Mouse (Mus musculus) heart, postnatal 14 days (tissue): Measurements from ENCODE around the gene Chrna3. TPM values are rescaled to one million over a fixed set of nuclear protein-coding genes. Genes with fewer than 3 reads are reported as not detected.

Experiments used
- DNase-seq, 2 experiments: peaks; one replicate each; pipeline ENCODE4 v3.0.0; 2021 to 2022
- intact Hi-C: fragments of 180-260 bp; cut with DNase I; formaldehyde crosslinking; loops from one replicate; pipeline ENCODE4 v1.15.1; 2025
- long read RNA-seq, 2 experiments: library from polyadenylated mRNA; stranded (forward); transcript quantifications; one replicate each; pipeline ENCODE4 v2.0.0; 2021
- total RNA-seq, 2 experiments: library from RNA; stranded (reverse); gene quantifications; 2 replicates each; pipeline ENCODE4 v1.2.3; 2021

Chrna3 gene
- under 1 TPM in 1 of 2 experiments, not detected in 1; 0.12 TPM for total RNA-seq
- long read RNA-seq, experiment 1: 0 reads
- long read RNA-seq, experiment 2: 0 reads

- intact Hi-C loops: no loop called here
Measured at GRCm38 (mm10) chr9:55026275-55026663, at the start of gene Chrna3. Gene Chrna3, minus strand, starts transcription at chr9:55026562.

DNA sequence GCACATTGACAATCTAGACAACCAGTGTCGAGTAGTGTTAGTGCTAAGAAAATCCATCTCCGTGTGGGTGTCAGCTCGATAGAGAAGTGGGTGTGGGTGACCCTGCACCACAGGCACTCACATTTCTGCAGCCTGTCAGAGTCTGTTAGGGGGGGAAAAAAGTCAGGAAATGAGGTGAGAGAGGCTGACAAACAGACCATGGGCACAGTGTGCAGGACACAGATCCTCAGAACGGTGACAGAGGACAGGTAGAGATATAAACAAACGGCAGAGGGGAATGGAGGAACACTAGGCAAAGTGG lies 41.6 kb upstream of the Chrna3 start:
- intact Hi-C loops: no loop called here
- DNase-seq: no peak

More at GRCm38 (mm10) chr9:55026275-55026663, at the start of gene Chrna3:
- DNase-seq: peak in 1 of 2 experiments; percentile 9

DNA sequence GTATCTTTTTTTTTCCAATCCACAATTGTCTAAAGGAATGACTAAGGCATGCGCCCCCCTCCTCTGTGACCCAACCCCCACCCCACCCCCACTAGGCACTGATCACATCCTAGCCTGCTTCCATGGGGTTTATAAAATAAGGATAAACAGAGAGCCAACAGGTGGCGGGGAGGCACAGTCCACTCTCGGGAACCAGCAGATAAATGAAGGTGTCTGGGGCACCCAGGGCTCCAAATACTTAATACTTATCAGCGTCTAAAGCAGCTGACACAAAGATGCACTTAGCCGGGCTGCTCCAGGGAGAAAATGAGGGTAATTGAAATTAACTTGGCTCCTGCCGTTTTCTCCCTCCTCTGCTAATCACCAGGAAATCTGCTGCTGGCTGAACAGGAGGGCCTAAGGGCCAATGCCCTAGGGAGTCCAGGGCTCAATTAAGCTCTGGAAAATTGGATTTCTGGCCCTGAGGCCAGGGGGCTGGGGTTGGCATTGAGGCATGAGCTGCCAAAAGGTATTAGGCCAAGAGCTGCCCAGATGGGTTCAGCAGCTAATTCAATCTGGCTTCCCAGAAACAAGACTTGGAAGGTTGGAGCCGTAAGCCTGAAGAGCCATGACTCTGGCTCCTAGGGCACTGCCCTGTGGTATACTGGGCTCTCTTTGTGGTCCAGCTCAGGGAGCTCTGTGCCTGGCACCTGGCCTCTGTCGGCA lies 41.0 kb upstream of the Chrna3 start:
- intact Hi-C loops: no loop called here
- no peak for DNase-seq

GRCm38 (mm10) chr9:55065241-55065640 lies 38.9 kb upstream of the Chrna3 start:
- DNase-seq: no peak
- intact Hi-C loops: no loop called here

DNA sequence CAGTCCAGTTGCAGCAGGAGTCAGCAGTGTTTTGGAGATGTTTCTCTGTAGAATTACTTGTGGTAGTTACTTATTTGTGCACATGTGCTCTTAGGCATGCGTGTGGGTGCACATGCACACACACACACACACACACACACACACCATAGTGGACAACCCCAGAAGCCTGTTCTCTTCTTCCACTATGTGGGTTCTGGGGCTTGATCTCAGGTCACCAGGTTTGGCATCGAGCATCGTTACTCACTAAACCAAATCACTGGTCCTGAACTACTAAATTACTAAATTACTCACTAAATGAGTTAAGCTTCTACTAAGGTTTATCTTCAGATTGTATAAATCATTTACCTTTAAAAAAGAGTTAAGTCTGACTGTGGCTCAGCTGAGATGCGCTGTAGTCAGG lies 31.7 kb upstream of the Chrna3 start:
- intact Hi-C loops: no loop called here
- no peak for DNase-seq

GRCm38 (mm10) chr9:55055386-55055930 lies 29.1 kb upstream of the Chrna3 start:
- no peak for DNase-seq
- intact Hi-C loops: no loop called here

DNA sequence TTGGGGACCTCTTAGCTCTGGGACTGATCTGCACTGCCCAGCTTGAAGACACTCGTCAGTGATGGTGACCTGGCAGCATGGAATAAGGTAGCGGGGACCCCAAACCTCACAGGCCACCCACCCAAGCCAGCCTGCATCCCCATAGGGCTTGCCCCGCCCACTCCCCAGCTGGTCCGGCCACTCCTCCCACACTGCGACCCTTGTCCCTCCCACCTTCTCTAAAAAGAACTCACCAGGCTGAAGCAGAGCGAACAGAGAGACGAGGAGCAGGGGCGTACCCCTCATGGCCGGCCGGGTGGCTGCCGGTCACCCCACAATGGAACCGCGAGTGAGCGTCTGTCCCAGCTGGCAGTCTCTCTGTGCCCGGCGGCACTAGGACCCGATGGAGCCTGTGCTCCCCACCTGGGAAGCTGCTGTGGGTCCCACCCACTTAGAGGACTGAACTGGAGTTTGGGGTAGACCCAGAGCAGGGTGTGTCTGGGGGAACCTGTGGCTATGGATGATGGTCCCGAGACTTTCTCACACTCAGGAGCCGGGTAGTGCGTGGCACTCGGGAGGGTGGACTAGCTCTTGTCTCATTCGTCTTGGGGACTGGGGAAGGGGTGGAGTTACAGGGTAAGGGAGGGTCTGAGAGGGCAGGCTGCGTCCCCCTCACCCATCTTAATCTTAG lies 22.0 kb upstream of the Chrna3 start, which contains the start of gene Chrnb4:
Gene Chrnb4, minus strand, starts transcription at position 569 of the 670 bp plus-strand sequence.
- no peak for DNase-seq
- intact Hi-C loops: no loop called here

DNA sequence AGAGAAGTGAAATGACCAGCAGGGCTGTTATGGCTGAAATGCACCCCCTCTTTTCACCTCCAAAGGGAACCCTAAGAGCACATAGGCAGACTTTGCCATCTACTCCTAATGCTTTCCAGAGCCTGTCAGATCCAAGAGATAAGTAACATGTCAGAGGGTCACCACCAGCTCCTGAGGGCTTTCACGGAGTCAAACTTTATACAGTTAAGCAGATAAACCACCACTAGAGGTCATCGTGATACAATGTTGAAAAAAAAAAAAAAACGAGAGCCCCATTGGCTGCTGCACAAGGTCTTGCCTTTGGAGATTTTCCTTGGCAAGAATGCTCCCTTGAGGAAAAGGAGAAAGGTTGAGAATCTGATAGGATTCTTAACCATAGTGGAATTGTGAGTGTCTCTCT lies 20.4 kb upstream of the Chrna3 start:
- intact Hi-C loops: no loop called here
- DNase-seq: no peak

- intact Hi-C loops: no loop called here
Measured at GRCm38 (mm10) chr9:55045001-55045400, 18.6 kb upstream of the Chrna3 start.

DNA sequence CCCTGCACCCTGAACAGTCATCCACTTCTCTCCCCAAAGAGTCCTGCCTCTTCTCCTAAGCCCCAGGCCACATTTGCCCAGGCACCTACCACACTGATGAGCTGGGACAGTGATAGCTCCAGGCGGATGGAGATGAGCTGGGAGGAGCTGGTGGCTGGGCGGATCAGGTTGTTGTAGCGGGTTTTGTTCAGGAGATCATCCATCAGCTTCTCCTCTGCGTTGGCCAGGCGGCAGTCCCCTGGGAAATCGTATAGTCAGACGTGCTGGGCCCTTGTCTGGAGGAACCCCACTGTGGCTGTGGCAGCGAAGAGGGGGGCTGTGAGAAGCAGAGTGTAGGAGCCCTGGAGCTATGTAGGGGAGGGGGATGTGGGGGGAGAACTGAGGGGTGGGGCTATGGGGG lies 17.3 kb upstream of the Chrna3 start:
- DNase-seq: no peak
- intact Hi-C loops: no loop called here

More at GRCm38 (mm10) chr9:55045001-55045400, 18.6 kb upstream of the Chrna3 start:
- no peak for DNase-seq

DNA sequence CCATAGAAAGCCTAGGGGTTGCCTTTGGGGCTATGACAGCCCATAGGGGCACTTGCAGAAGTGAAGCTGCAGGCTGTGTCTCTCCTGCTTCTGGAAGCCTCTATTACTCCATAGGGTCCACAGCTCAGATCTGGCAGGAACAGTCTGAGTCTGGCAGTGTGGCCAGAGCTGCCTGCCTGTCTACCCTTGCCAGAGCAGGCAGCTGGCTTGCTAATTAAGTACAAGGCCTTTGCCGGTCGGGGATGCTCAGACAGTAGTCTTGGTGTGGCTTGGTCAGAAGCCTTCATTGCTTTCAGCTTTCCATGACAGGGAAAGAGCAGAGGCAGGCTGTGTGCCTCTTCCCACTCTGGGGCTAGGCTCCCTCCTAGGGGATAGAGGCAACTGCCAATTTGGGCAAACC lies 15.0 kb upstream of the Chrna3 start:
- intact Hi-C loops: no loop called here
- DNase-seq: no peak

DNA sequence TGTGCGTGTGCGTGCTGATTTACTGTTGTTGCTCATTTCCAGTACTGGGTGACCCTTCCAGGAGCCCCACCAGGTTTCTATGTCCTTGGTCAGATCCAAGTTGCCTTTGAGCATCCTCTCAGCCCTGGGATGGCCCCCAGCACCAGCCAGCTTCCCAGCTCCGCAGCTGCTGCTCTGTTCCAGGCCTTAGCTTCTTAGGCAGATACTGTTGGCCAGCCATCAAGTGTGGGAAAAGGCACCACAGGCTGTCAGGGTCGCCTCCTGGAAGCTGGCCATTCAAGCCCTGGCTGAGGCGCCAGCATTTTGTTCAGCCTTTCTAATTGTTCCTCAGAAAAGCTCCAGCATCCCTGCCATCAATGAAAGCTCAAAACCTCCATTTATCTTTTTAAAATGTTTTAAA lies 13.6 kb upstream of the Chrna3 start:
- intact Hi-C loops: no loop called here
- DNase-seq: no peak

GRCm38 (mm10) chr9:55038948-55039347 lies 12.6 kb upstream of the Chrna3 start:
- intact Hi-C loops: no loop called here

GRCm38 (mm10) chr9:55031435-55032167 lies 5.2 kb upstream of the Chrna3 start:
- DNase-seq: no peak
- intact Hi-C loops: no loop called here

More at GRCm38 (mm10) chr9:55038948-55039347, 12.6 kb upstream of the Chrna3 start:
- no peak for DNase-seq

DNA sequence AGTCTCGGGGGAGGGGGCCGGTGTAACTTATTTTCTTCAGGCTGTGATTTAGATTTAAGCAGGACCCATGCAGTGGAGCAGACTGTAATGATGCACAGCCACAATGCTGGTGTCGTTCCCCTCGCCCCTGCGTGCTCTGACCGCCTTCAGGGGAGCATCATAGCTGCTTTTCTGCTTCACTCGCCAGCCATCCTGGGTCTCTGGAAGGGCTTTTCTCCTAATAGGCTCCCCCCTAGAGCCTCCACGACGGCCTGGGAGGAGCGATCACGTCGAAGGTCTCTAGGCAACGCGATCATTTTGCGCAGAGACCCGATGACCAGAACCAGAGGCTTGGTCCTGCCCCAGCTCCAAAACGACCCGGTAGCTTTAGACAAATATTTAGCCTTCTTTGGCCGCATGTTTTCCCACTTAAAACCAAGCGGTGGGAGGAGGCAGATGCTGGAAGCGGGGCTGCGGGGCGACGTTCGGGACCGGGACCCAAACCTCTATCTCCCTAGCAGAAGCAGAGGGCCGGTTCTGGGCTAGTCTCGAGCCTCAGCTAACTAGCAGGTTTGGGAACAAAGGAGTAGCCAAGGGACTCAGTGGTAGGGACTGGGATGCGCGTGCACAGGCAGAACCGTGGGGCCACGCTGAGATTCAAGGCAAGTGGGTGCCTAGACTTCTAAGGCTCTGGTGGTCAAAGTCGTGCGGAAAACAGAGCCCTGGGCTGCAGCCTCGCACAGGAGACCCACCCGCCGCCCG lies 658 bp downstream of the Chrna3 start:
- DNase-seq: no peak
- intact Hi-C loops: loop anchor here (2.0 kb wide), 1 partner anchor 287 kb away; no protein-coding TSS in a partner anchor

DNA sequence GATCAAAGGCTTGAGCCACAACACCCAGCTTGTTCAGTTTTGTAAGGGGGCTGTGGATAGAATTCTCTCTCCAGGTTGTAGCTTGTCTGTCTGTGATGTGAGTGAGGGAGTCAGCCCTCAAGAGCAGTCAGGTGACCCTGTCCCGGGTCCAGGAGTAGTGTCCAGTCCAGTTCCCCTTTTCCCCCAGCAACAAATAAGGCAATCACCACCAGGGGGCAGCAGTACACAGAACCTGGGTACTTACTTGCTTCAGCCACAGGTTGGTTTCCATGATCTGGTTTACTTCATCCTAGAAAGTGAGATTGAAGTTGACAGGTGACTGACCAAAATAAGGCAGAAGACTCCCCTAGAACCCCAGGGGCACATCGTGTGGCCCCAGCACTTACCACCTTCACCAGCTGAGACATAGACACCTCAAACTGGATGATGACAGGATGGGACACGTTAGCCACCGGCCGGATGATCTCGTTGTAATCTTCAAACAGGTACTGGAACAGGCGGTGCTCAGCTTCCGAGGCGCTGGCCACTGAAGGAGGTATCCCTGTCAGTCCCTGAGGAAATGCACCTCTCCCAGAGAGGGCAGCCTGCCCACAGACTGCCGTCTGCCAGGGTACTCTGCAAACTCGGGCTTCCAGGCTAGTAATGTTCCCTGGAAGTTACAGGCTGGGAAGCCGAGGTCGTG lies 2.3 kb downstream of the Chrna3 start:
- DNase-seq: peak; percentile 78 to 89
- intact Hi-C loops: loop anchor here (1.0 to 2.0 kb wide), 2 partner anchors 86 to 289 kb away; no protein-coding TSS in a partner anchor

- DNase-seq: no peak
- intact Hi-C loops: no loop called here
Measured at GRCm38 (mm10) chr9:55023326-55023725, 3.0 kb downstream of the Chrna3 start.

- intact Hi-C loops: no loop called here
Measured at GRCm38 (mm10) chr9:55016926-55017325, 9.4 kb downstream of the Chrna3 start.

GRCm38 (mm10) chr9:55010588-55011350 lies 15.6 kb downstream of the Chrna3 start:
- intact Hi-C loops: no loop called here
- no peak for DNase-seq

More at GRCm38 (mm10) chr9:55016926-55017325, 9.4 kb downstream of the Chrna3 start:
- no peak for DNase-seq
